Mouse (Mus musculus) urinary bladder, adult 2 months (tissue): ENCODE measurements around the gene Syna. TPM values are rescaled to one million over a fixed set of nuclear protein-coding genes. Genes with fewer than 3 reads are reported as not detected.

Source experiments
- DNase-seq: peaks from one replicate; pipeline ENCODE4 v3.0.0; 2022; ENCODE audit warnings: low spot score
- polyA plus RNA-seq: library from polyadenylated mRNA; depleted of rRNA; stranded (reverse); fragments of >200 nt; gene quantifications from 2 replicates; pipeline ENCODE4 v1.2.3, GENCODE M21; 2012; rRNA removed

The Syna gene
- 0.09 and 0.10 TPM in 2 replicates for polyA plus RNA-seq

DNA sequence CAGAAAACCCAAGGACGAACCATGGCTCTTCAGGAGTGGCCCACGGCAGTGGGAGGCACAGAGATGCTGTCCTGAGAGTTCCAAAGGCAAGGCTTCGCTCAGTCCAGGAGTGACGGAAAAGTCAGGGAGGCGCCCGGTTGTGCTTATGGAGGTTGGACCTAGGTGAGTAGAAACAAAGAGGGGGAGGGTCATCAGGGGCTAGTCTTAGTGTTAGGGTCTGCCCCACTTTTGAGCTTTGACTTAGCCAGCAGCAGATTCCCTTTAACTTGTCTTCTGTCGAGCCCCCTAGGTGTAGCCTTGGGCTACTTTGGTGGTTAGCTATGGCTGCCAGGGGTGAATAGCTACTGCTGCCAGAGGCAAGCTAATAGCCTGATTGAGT is at the start of gene Syna:
TSS of gene Syna (minus strand) at position 101 of the 379 bp plus-strand sequence.
- no peak for DNase-seq

DNA sequence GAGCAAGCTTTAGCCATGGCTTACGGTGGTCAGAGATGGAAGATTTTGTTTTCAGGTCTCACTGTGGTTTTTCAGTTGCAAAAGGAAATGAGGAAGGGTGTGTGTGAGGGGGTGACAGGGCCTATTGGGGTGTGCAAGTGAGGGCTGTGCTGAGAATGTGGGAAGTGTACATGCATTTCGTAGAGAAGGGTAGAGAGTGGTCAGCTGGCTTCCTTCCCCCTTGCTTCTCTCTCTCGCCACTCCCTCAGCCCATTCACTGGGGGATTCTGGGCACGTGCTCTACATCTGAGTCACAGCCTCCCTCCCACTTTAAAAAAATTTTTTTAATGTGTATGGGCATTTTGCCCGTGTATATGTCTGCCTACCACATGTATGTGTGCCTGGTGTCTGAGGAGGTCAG is 47.1 kb upstream of the Syna start:
- no peak for DNase-seq

DNA sequence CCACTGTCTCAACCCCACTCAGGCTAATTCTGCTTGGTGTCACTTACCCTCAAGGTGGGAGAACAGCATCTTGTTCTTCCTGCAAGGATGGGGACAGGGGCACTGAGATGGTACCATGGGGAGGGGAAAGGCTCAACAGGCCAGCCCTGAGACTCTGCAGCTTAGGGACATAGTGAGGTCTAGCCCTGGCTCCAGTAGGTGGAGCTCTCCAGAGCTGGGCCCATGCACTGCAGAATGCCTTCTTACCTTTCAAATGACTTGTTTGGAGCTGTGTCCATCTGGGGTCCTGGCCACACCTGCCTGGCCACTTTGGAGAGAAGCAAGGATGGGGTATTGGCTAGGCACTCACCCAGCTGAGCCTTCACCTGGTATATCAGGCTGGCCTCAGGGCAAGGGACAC is 46.3 kb upstream of the Syna start:
- no peak for DNase-seq

DNA sequence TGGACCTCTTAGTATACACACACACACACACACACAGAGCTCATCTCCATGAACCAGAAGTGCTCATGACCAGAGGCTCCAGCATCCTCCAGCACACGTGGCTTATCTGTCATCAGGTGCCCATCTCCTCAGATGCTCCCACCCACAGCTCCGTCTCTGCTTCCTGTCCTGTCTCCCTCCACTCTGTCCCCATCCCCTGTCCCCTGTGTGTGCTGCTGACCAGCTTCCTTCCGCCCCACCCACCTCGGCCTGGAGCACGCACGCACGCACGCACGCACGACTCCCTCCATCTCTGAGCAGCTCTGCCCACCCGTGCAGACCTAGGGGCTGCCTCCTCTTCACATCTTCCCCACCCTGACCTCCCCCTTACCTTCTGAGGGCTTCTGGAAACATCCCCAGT is 44.4 kb upstream of the Syna start:
- DNase-seq = no peak

DNA sequence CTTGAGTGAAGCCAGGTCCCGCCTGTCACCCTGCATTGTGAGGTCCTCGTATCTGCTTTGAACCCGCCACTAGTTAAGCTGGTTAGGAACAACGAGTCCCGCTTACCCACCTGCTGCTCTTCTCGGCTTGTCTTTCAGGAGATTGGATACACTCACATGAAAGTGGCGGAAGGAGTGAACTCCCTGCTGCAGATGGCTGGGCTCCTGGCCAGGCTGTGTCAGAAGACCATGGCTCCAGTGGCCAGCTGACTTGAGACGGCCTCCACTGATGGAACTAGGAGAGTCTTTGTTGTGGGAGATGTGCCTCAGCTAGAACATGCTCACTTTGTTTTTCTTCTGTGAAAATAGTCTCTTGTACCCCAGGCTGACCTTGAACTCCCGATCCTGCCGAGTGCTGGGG is 37.7 kb upstream of the Syna start:
- no peak for DNase-seq

DNA sequence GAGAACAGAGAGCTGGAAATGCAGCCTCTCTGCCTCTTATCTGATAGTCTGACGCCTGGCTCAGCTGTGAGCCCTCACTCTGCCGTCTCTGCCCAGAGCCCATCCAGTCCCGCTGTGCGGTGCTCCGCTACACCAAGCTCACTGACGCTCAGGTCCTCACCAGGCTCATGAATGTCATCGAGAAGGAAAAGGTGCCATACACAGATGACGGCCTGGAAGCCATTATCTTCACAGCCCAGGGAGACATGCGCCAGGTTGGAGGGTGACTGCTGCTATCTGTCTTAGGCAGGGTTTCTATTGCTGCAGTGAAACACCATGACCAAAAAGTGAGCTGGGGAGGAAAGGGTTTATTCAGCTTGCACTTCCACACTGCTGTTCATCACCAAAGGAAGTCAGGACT is 33.1 kb upstream of the Syna start:
- no peak for DNase-seq

DNA sequence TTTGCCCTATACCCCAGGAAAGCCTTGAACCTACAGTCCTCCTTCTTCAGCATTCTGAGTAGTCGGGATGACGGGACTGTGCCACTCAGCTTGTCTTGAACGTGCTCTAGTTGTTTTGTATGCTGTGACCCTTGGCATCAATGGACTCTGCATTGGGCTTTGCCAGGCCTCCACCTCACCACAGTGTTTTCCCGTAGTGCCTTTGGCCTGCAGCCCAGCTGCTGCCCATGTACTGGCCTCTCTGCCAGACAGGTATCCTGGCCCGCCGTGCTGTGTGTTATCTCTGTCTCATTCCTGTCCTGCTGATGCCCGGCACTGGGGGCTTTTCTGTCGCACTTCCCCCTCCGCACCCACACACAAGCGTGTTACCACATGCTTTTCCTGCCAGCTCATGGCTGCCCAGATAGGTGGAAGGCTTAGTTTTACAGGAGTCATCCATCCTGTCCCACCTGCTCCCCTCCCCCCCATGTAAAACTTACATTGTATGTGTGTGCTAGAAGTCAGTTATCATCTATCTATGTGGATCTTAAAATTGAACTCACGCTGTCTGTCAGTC is 32.1 kb upstream of the Syna start:
- no peak for DNase-seq

DNA sequence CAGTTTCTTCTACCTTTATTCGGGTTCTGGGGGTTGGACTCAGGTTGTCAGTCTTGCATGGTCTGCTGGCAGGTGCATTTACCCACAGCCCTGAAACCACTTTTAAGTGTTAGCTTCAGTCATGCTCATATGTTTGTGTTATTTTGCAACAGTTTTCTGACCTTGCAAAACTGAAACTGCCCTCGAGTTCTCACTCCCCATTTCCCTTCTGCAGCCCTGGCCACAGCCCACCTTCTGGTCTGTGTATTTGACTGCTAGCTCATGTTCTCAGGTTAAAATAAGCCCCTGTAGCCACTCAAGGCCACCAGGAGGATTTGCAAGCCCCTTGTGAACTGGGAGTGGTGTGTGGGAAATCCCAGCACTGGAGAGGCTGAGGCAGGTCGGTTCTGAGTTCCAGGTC is 29.9 kb upstream of the Syna start:
- DNase-seq = no peak

DNA sequence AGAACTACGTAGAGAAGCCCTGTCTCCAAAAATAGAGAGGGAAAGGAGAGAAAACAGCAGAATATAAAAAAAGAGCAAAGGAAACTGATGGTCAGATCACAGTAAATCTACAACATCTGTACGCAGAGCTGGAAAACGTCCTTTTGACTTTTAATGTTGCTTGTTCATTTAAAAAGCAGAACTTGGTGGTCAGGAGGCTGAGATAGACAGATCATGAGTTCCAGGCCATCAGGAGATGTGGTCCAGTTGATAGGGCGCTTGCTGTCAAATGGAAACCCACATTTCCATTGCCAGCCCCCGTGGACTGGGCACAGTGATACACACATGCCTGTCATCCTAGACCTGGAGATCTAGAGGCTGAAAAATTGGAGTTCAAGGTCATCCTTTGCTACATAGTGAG is 24.8 kb upstream of the Syna start:
- DNase-seq = no peak

DNA sequence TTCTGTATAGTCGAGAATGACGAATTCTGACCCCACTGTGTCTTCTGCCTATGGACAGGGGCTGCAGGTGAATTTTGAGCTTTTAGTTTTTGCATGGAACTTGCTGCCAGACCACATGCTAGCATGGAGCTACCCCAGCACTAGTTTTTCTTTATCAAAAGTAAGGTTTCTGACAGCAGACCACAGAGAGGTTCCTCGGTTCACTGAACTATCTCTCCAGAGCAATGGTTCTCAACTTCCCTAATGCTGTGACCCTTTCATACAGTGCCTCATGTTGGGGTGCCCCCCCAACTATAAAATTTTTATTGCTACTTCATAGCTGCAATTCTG is 23.9 kb upstream of the Syna start:
- no peak for DNase-seq

DNA sequence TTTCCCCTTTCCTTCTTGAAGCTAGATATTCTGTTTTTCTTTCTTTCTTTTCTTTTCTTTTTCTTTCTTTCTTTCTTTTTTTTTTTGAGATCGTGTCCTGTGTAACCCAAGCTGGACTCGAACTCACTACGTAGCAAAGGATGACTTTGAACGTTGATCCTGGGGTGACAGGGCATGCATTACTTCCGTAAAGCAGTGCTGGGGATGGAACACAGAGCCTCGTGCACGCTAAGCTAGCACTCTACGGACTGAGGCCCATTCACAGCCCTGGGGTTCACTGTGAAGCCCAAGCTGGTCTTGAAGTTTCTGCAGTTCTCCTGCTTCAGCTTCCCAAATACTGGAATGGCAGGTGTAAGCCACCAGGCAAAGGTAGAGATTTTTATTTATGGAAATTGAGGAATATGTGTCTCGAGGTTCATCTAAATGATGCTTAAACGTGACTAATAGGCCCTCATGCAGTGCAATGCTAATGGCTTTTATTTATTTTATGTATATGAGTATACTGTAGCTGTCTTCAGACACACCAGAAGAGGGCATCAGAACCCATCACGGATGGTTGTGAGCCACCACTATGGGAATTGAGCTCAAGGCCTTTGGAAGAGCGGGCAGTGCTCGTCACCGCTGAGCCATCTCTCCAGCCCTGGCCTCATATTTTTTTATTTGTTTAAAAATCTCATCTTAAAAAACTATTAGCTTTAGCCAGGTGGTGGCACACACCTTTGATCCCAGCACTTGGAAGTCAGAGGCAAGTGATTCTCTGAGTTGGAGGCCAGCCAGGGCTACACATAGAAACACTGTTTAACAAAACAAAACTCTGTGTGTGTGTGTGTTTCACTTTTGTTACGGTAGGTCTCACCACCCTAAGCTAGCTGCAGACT is 23.3 kb upstream of the Syna start:
- no peak for DNase-seq

DNA sequence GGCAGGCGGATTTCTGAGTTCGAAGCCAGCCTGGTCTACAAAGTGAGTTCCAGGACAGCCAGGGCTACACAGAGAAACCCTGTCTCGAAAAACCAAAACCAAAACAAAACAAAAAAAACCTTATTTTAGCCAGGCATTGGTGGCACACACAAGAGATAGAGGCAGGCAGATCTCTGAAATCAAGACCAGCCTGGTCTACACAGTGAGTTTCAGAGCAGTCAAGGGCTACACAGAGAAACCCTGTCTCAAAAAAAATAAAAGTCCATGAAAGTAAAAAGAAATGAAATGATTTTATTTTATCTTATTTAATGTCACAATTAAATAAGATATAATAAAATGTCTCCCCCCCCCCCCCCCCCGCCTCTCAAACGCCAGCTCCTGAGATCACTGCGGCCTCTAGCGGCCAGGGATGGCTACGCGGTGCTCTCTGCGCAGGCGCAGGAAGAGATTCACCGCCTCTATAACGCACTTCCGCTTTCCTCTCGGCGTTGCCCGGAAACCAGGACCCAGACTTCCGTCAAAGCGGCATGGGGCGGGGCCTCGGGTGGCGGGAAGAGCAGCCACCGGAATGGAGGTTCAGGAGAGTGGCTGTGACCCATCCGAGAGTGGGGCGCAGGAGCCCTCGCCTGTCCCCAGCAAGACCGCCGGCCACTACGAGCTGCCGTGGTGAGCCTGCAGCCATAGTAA is 22.4 kb upstream of the Syna start:
- DNase-seq = peak; percentile 84

DNA sequence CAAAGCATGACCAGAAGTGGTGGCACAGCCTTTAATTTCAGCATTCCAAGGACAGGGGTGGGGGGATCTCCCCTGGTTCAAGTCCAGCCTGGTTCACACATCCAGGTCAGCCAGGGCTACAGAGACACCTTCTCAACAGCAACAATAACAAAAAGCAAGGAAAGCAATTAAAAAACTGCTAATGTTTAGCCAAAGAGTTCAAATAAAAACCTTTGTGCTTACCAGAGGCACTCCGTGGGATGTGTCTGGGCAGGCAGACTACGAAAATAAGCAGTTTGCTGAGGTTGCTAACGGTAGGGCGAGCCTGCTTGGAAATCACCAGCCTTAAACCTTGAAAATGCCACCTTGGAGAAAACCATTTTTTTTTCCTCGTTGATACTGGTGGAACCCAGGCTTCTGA is 21.2 kb upstream of the Syna start, which contains the start of gene Rfc2:
TSS of gene Rfc2 (plus strand) at position 221 of the 400 bp plus-strand sequence.
- DNase-seq = no peak

DNA sequence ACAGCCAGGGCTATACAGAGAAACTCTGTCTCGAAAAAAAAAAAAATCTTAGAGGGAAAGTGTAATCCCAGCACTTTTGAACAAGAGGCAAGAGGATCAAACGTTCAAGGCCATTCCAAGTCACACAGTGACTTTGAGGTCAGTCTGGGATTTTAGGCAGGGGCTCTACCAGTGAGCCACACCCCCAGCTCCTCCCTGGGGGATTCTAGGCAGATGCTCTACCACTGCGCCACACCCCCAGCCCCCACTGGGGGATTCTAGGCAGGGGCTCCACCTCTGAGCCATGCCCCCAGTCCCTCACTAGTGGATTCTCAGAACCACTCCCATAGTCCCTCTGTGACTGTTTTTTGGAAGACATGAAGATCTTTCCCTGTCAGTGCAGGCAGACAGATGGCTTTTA is 19.2 kb upstream of the Syna start:
- DNase-seq = no peak

DNA sequence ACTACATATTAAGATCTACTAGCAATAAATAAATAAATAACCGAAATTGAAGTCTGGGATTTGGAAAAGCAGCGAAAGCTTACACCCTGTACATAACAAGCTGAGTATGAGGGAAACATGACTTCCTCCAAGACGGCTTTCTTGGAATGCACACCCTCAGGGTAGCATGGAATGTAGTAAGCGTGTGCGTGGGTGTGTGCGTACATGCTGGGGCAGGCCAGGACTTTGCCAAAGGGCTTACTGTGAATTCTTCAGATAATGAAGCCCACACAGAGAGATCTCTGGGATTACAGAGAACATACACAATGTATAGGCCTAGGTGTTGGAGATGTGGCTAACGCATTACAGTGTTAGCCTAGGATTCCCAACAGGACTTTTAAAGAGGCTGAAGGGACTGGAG is 17.6 kb upstream of the Syna start:
- DNase-seq = no peak

DNA sequence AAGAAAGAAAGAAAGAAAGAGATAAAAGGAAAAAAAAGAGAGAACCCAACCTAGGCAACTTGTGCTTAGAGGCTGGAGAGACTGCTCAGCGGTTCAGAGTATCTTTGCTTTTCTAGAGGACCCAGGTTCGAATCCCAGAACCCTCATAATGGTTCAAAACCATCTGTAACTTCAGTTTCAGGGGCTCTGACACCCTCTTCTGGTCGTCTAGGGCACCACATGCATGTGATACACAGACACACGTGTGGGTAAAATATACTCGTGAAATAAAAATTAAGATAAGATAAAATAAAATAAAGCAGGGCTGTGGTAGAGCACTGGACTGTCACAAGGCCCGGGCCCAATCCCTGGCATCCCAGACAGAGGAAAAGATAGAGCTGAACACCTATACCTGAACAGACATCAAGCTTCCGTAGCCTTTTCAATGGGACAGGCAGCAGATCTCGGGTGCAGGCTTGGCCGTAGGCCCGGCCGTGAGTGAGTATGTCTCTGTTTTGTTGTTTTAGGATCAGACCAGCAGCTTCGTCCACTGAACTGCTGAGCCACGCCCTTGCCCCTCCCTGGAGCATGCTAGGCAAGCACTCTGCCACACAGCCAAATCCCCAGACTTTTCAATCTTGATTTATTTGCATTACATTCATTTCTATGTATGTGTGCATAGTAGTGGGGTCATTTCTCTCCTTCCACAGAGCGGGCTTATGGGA is 16.7 kb upstream of the Syna start:
- no peak for DNase-seq

DNA sequence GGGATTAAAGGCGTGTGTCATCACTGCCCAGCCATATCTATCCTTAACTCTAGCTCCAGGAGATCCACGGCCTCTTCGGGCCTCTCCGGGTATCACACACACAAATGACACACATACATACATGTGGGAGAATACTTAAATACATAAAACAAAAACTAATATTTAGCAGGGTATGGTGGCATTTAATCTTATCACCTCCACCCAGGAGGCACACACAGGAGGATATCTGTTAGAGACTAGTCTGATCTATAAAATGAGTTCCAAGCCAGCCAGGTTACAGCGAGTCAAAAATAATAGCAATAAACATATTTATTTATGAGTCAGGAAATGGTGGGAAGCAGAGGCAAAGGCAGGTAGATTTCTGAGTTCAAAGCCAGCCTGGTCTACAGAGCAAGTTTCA is 15.9 kb upstream of the Syna start:
- no peak for DNase-seq

DNA sequence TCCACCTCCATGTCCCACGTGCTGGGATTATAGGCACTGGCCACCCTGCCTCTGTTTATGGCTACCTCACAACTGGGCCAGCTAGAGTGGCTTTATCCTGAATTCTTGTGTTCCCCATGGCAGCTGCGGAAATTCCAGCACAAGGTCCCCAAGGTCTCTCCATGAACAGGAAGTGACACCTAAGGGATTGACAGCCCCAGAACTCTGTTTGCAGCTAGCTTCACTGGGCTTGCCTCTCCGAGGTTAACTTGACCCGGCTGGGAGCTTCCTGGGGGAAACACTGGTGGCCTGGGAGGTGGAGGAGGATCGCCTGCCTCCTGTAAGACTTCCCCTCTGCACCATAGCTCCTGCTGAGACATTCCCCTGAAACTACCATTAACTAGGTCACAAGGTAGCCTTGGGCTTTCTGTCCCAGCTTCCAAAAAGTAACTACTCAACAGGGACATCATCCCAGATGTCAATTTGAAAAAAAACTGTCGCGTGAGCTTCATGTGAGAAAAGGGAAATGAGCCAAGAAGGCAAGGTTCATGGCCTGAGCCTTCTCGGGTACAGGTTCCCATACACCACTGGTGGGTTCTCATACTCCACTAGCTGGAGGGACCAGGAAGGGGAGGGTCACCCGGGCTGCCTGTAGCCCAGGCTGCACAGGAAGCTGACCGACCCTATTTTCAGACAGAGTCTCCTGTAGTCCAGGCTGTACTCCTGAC is 12.7 kb upstream of the Syna start:
- no peak for DNase-seq

DNA sequence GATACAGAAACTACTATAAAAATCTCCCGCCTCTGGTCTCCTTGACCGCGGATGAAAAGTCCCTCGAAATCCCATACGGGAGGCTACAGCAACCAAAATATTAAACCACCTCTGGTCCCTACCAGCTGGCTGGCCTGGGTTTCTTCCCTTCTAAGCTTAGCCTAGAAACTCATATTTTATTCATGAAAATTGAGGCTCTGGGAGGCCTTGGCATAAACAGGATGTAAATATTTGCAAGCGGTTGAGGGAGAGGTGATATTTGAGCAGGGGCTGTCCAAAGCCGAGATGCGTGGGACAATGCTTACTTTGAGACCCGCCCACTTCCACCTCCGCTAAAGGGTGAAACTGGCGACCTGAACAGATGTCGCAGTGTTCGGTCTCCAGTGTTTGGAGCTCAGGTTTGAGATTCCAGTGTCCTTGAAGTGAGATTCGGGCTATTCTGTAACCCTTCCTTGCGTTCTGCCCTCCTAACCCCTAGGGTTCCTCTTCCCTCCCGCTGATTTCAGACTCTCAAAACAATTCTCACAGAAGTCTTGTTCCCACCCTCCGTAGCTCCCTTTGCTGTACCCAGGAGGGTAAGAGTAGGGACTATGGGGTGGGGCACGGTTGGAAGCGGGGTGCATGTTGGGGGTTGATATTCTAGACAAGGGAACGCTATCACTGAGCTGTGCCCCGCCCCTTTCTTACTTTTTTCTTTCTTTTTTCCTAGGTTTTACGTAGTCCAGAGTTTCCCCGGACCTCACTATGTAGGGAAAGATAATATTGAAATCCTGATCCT is 11.9 kb upstream of the Syna start:
- DNase-seq = no peak

DNA sequence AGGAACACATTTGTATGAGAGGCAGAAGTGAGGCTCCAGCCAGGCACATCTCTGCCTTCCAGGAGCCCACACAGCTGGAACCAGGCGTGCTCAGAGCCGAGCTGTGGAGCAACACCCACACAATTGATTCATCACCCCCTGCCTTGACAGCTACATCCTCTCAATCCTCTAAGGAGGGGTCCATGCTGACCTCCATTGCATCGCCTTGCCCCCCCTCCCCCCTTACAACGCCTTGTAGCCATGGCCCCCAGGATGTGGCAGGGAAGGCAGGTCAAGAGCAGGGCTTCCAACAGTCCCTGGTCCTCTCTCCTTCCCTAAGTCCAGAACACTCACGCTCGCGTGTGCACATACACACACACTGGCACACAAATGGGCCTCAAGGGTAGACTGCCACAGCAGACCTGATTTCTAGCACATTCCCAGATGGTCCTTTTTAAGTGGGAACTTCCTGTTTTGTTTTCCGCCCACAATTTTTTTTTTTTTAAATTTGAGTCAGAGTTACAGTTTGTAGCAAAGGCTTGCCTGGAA is 9.1 kb upstream of the Syna start:
- DNase-seq = no peak

DNA sequence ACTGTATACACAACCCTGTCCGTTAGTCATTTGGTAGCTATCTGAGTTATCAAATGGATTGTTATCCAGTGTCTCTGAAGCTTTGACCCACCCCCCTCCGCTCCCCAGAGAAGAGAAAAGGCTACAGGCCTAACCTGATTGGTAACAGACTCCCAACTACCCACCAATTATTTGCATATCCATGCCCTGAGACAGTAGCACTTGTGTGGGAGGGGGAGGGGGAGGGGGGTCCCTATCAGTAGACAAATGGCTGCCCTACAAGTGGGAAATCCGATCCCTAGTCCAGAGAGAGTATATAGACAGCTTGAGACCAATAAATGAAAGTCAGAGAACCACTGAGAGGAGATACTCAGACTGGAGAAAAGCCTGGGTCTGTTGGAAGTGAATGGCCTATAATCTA is 8.1 kb upstream of the Syna start:
- DNase-seq = no peak
